Mouse (Mus musculus): ENCODE results near the gene Zfp865.
"Not testable (repeated sequence)": the region's sequence is repeated elsewhere in the genome, so short reads cannot be mapped to it uniquely, and the experiment has no call there.

Gene Zfp865

GRCm38 (mm10) chr7:5051193-5052192 lies 31.3 kb downstream of the Zfp865 start, which contains the start of gene Zfp580:
Gene Zfp580 (plus strand): TSS chr7:5051538.
- peak; percentile 74 to 78 for DNase-seq (ENCODE audit: low spot score in 2 of 2)

GRCm38 (mm10) chr7:5052438-5052837 lies 32.3 kb downstream of the Zfp865 start:
- DNase-seq (ENCODE audit: low spot score in 2 of 2) = no peak

GRCm38 (mm10) chr7:5052931-5053343 lies 32.8 kb downstream of the Zfp865 start:
- DNase-seq (ENCODE audit: low spot score in 2 of 2) = no peak

GRCm38 (mm10) chr7:5053456-5054179 lies 33.4 kb downstream of the Zfp865 start:
- no peak for DNase-seq (ENCODE audit: low spot score in 2 of 2)

- DNase-seq (ENCODE audit: low spot score in 2 of 2) = no peak
Measured at GRCm38 (mm10) chr7:5056651-5057263, 36.6 kb downstream of the Zfp865 start.

GRCm38 (mm10) chr7:5057381-5057780 lies 37.2 kb downstream of the Zfp865 start:
- no peak for DNase-seq (ENCODE audit: low spot score in 2 of 2)

GRCm38 (mm10) chr7:5057804-5058203 lies 37.6 kb downstream of the Zfp865 start:
- no peak for DNase-seq (ENCODE audit: low spot score in 2 of 2)

- DNase-seq (ENCODE audit: low spot score in 2 of 2) = no peak
Measured at GRCm38 (mm10) chr7:5058631-5059030, 38.5 kb downstream of the Zfp865 start.

- no peak for DNase-seq (ENCODE audit: low spot score in 2 of 2)
Measured at GRCm38 (mm10) chr7:5059421-5059820, 39.2 kb downstream of the Zfp865 start.

GRCm38 (mm10) chr7:5060239-5060731 lies 40.1 kb downstream of the Zfp865 start:
- DNase-seq (ENCODE audit: low spot score in 2 of 2) = peak; percentile 74 to 85

- DNase-seq (ENCODE audit: low spot score in 2 of 2) = peak; percentile 97 to 99
Measured at GRCm38 (mm10) chr7:5060944-5061773, 41.0 kb downstream of the Zfp865 start.

GRCm38 (mm10) chr7:5061774-5062359 lies 41.7 kb downstream of the Zfp865 start, which contains the start of gene U2af2:
Gene U2af2 (plus strand): TSS chr7:5062143.
- DNase-seq (ENCODE audit: low spot score in 2 of 2) = peak; percentile 94 to 95

- no peak for DNase-seq (ENCODE audit: low spot score in 2 of 2)
Measured at GRCm38 (mm10) chr7:5062360-5063001, 42.3 kb downstream of the Zfp865 start.

- DNase-seq (ENCODE audit: low spot score in 2 of 2) = no peak
Measured at GRCm38 (mm10) chr7:5064886-5065285, 44.7 kb downstream of the Zfp865 start.

GRCm38 (mm10) chr7:5073586-5073985 lies 53.4 kb downstream of the Zfp865 start:
- no peak for DNase-seq (ENCODE audit: low spot score in 2 of 2)

- no peak for DNase-seq (ENCODE audit: low spot score in 2 of 2)
Measured at GRCm38 (mm10) chr7:5074984-5075383, 54.8 kb downstream of the Zfp865 start.

- no peak for DNase-seq (ENCODE audit: low spot score in 2 of 2)
Measured at GRCm38 (mm10) chr7:5076931-5077330, 56.8 kb downstream of the Zfp865 start.

GRCm38 (mm10) chr7:5079365-5080009 lies 59.3 kb downstream of the Zfp865 start:
- not testable (repeated sequence) for DNase-seq (ENCODE audit: low spot score in 2 of 2)

- DNase-seq (ENCODE audit: low spot score in 2 of 2) = peak; percentile 94 to 96
Measured at GRCm38 (mm10) chr7:5080010-5080751, 60.0 kb downstream of the Zfp865 start, which contains the start of gene Epn1. Gene Epn1 (plus strand): TSS chr7:5080235.
